Mouse (Mus musculus) E14TG2a.4 (cell line): ENCODE results near the gene Ak9.
A peak's percentile ranks its signal among the peaks of the same experiment; 100 is the strongest.

ENCODE experiments used
- H3K27me3 ChIP-seq: 2 replicates; pipeline ENCODE4 v1.6.1; 2014; ENCODE audit warnings: low read length, control low read depth; ENCODE audit not compliant: insufficient read depth
- H3K36me3 ChIP-seq: 2 replicates; pipeline ENCODE4 v1.6.1; 2014; ENCODE audit warnings: low read length, control low read depth; ENCODE audit not compliant: insufficient read depth
- H3K4me1 ChIP-seq: replicated peaks from 2 replicates; pipeline ENCODE4 v1.6.1; 2014; ENCODE audit warnings: low read depth, low read length, control low read depth
- H3K4me3 ChIP-seq: replicated peaks from 2 replicates; pipeline ENCODE4 v1.5.1; 2014; ENCODE audit warnings: mild to moderate bottlenecking, low read length
- H3K9me3 ChIP-seq: 2 replicates; pipeline ENCODE4 v1.6.1; 2014; ENCODE audit warnings: low read length, control low read depth
- CTCF ChIP-seq: conservative IDR thresholded peaks from 2 replicates; pipeline ENCODE4 v1.5.1; 2014; ENCODE audit warnings: low read length
- NANOG ChIP-seq: IDR thresholded peaks from 2 replicates; pipeline ENCODE4 v1.6.1; 2014; ENCODE audit warnings: borderline replicate concordance, low read length, mixed read lengths
- POU5F1 ChIP-seq: IDR thresholded peaks from 2 replicates; pipeline ENCODE4 v1.6.1; 2014; ENCODE audit warnings: low read length, borderline replicate concordance

Ak9 gene

GRCm38 (mm10) chr10:41302689-41303431, 920 bp upstream of the Ak9 start, which contains the start of gene Fig4:
Gene Fig4 (minus strand): TSS chr10:41303260.
- TF ChIP-seq POU5F1 (no peak), NANOG (no peak), CTCF (no peak)
- Histone ChIP-seq H3K36me3 (no peaks in the 10 kb centered on the region), H3K9me3 (peaks cover 16% of the 10 kb centered on the region)

GRCm38 (mm10) chr10:41304961-41305455, 1.2 kb downstream of the Ak9 start:
- Histone ChIP-seq H3K4me3 (no peak overlapping the region), H3K27me3 (no peaks in the 10 kb centered on the region), H3K4me1 (peaks cover 32% of the 10 kb centered on the region), H3K9me3 (peaks cover 22% of the 10 kb centered on the region), H3K36me3 (no peaks in the 10 kb centered on the region)
- no peak for TF ChIP-seq NANOG
- TF ChIP-seq POU5F1, result no peak
- no peak for TF ChIP-seq CTCF

More at GRCm38 (mm10) chr10:41302689-41303431, 920 bp upstream of the Ak9 start, which contains the start of gene Fig4:
- H3K27me3 ChIP-seq, result no peaks in the 10 kb centered on the region
- H3K4me1 ChIP-seq, result peaks cover 46% of the 10 kb centered on the region
- peak within 1 kb of the TSS; percentile 98 for H3K4me3 ChIP-seq

DNA sequence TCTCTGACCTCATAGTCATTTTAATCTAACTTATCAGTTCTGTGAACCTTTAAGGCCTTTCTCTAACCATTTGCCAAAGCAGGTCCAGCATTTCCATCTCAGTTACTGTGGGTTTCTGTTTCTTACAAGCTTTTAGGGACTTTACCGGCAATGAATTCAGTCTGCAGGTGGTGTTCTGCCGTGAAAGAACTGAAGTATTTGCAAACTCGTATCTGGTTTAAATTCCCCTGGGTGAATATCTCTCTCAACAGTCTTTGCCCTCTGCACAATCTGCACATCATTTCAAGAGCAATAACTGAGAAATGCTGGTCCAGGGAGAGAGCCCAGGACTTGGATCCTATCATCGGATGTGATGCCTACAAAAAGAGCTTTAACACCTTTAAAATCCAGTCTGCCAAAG, 4.4 kb downstream of the Ak9 start:
- TF ChIP-seq CTCF, result no peak
- TF ChIP-seq NANOG, result no peak
- TF ChIP-seq POU5F1, result no peak
- no peaks in the 10 kb centered on the region for H3K36me3 ChIP-seq
- no peaks in the 10 kb centered on the region for H3K27me3 ChIP-seq
- no peak overlapping the region for H3K4me3 ChIP-seq
- peaks cover 22% of the 10 kb centered on the region for H3K9me3 ChIP-seq
- peaks cover 12% of the 10 kb centered on the region for H3K4me1 ChIP-seq

DNA sequence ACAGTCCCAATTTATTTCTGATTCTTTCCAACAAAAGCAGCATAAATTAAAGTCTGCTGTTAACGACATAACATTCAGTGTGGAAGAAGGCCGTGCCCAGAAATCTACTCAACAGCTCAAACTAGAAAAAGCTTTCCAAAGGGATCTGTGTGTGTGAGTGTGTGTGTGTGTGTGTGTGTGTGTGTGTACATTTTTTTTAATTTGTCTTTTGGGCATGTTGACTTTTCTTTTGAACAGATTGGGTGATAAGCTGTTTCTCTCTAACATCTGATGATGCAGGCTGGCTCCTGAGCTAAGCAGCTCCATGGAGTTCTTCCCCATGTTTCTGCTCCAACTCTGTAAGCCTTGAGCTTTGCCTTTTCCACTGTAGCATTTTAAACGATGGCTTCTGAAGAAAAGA, 12.1 kb downstream of the Ak9 start:
- Histone ChIP-seq H3K36me3 (no peaks in the 10 kb centered on the region), H3K27me3 (no peaks in the 10 kb centered on the region), H3K4me3 (no peak overlapping the region), H3K4me1 (no peaks in the 10 kb centered on the region), H3K9me3 (no peaks in the 10 kb centered on the region)
- TF ChIP-seq NANOG (no peak), POU5F1 (no peak), CTCF (no peak)

GRCm38 (mm10) chr10:41332533-41333043, 28.8 kb downstream of the Ak9 start:
- Histone ChIP-seq H3K27me3 (no peaks in the 10 kb centered on the region), H3K4me1 (no peaks in the 10 kb centered on the region), H3K4me3 (no peak overlapping the region), H3K36me3 (no peaks in the 10 kb centered on the region), H3K9me3 (peaks cover 6% of the 10 kb centered on the region; the same call in 1 of the 2 replicates)
- TF ChIP-seq CTCF (0 out of 2 replicates have a peak, but pooled peaks have one; percentile 7), POU5F1 (no peak)

DNA sequence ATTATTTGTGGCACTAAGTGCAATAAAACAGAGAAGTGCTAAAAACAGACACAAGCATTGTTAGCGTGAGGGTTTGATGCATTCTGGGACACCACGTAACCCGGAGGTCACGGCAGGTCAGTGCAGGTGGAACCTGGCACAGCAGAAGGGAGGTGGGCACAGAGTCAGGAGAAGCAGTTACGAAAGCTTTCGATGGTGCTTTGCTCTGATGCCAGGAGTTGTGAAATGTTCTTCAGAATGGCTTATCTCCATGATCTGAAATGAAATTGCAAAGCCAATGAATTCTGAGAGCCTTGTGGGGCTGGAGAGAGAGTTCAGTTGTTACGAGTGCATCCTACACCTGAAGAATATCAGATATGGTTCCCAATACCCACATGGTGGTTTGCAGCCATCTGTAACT, 37.6 kb downstream of the Ak9 start:
- H3K36me3 ChIP-seq, result no peaks in the 10 kb centered on the region
- H3K4me3 ChIP-seq, result no peak overlapping the region
- peaks cover 5% of the 10 kb centered on the region; the same call in 1 of the 2 replicates for H3K9me3 ChIP-seq
- no peak for TF ChIP-seq POU5F1
- TF ChIP-seq NANOG, result no peak
- no peak for TF ChIP-seq CTCF
- H3K4me1 ChIP-seq, result no peaks in the 10 kb centered on the region
- H3K27me3 ChIP-seq, result no peaks in the 10 kb centered on the region

DNA sequence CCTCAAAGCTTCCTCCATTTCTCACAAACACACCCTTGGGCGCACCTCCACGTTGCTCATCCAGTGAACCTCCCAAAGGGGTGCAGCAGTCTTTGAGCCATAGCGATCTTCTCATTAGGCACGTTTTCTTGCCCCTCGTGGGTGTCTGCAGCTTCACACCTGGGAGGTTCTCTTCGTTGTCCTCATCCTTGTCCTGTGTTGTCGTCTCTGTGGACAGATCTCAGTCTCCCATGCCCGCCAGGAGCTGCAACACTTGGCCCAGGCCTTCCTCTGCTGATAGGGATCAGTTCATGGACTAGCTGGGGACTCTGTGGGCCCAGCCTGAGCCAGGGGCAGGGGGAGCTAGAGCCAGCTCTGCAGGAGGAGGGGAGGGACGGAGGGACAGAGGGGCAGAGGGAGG, 61.3 kb downstream of the Ak9 start:
- H3K27me3 ChIP-seq, result peaks cover 18% of the 10 kb centered on the region
- TF ChIP-seq NANOG (no peak), CTCF (no peak), POU5F1 (no peak)

DNA sequence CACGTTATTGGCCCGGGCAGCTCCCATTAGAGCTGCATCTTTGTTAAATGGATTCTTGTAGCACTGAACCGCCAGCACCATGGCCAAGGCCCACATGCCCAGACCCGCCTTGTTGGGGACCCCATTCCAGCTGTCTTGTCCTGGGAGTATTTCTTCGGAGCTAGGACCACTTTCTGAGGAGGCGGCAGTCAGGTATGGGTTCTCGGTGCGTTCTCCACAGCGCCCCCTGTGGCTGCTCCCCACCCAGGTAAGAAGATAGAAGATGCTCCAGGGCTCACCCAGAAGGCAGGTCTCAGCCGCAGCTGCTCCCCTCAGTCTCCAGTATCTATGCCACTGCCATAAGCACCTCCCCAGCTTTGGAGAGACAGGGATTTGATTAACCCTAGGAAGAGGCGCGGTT, 76.7 kb downstream of the Ak9 start:
- Histone ChIP-seq H3K4me3 (no peak overlapping the region), H3K4me1 (peaks cover 8% of the 10 kb centered on the region), H3K36me3 (no peaks in the 10 kb centered on the region), H3K9me3 (no peaks in the 10 kb centered on the region), H3K27me3 (0 out of 2 replicates have a peak, but pooled peaks cover 4% of the 10 kb centered on the region)
- TF ChIP-seq POU5F1 (no peak), NANOG (no peak), CTCF (peak; percentile 62)

More for the DNA sequence above, 61.3 kb downstream of the Ak9 start:
- 0 out of 2 replicates have a peak, but pooled peaks cover 5% of the 10 kb centered on the region for H3K4me1 ChIP-seq
- no peak overlapping the region for H3K4me3 ChIP-seq
- H3K36me3 ChIP-seq, result no peaks in the 10 kb centered on the region
- no peaks in the 10 kb centered on the region for H3K9me3 ChIP-seq
